Mouse (Mus musculus) midbrain, embryonic 13.5 days (tissue): ENCODE data around the gene Vmn2r25. TPM values are rescaled to one million over a fixed set of nuclear protein-coding genes. Genes with fewer than 3 reads are reported as not detected.
"Not testable (repeated sequence)": the region's sequence is repeated elsewhere in the genome, so short reads cannot be mapped to it uniquely, and the experiment has no call there.

Experiments used
- ATAC-seq: fragments of 200-750 bp; cut with Nextera tagmentation; 2 replicates; pipeline ENCODE4 v1.8.0; 2017; ENCODE audit warnings: mild to moderate bottlenecking, moderate TSS enrichment, moderate library complexity
- H3K27ac ChIP-seq: fragments of 300-500 bp; sonication (generic); 2 replicates; pipeline ENCODE4 v1.5.1; 2015; ENCODE audit warnings: inconsistent platforms, mild to moderate bottlenecking, moderate library complexity
- H3K27me3 ChIP-seq: fragments of 300-500 bp; sonication (generic); 2 replicates; pipeline ENCODE4 v1.6.1; 2015; ENCODE audit warnings: mild to moderate bottlenecking, inconsistent platforms
- H3K36me3 ChIP-seq: fragments of 300-500 bp; sonication (generic); 2 replicates; pipeline ENCODE4 v1.6.1; 2015; ENCODE audit warnings: mild to moderate bottlenecking, inconsistent platforms
- H3K4me1 ChIP-seq: fragments of 300-500 bp; sonication (generic); replicated peaks from 2 replicates; pipeline ENCODE4 v1.6.1; 2015; ENCODE audit warnings: inconsistent platforms
- H3K4me2 ChIP-seq: fragments of 300-500 bp; sonication (generic); replicated peaks from 2 replicates; pipeline ENCODE4 v1.6.1; 2015; ENCODE audit warnings: moderate library complexity, mild to moderate bottlenecking, inconsistent platforms
- H3K4me3 ChIP-seq: fragments of 300-500 bp; sonication (generic); replicated peaks from 2 replicates; pipeline ENCODE4 v1.5.1; 2015; ENCODE audit warnings: mild to moderate bottlenecking, inconsistent platforms
- H3K9ac ChIP-seq: fragments of 300-500 bp; sonication (generic); replicated peaks from 2 replicates; pipeline ENCODE4 v1.6.1; 2015; ENCODE audit warnings: mild to moderate bottlenecking, inconsistent platforms
- H3K9me3 ChIP-seq: fragments of 300-500 bp; sonication (generic); 2 replicates; pipeline ENCODE4 v1.6.1; 2016; ENCODE audit warnings: mild to moderate bottlenecking, inconsistent platforms
- WGBS: fragments of 180-500 bp; shearing (Covaris S2); methylation state at CpG from one replicate; pipeline ENCODE4 v1.1.7; 2015; 5-methylcytosine and 5-hydroxymethylcytosine counted together
- polyA plus RNA-seq: library from polyadenylated mRNA; unstranded; fragments of >200 nt; fragmentation: Nextera tagmentation; extraction: Ambion mirVana; gene quantifications from 2 replicates; pipeline ENCODE4 v1.2.1, GENCODE M21; 2015

The Vmn2r25 gene
- not detected in 2 replicates for polyA plus RNA-seq

DNA sequence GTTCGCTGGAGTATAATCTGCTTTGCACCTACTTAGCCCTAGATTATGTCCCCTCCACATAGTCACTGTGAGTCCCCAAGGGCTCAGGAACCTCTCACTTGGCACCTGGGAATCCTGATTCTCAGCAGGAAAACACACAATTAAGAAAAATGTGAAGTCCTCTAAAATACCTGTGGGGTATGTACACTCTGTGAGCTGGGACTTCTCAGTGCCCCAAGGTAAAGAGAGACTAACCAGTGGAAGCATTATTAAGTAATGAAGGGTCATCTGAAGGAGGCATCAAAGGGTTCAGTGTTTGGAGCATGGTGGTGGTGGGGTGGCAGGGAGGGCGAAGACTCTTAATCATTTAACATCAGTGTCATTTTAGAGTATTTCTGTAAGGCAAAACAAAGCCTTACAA lies at the start of gene Vmn2r25:
Gene Vmn2r25, minus strand, starts transcription at position 101 of the 400 bp plus-strand sequence.
- ATAC-seq, H3K9ac ChIP-seq, H3K4me2 ChIP-seq, H3K36me3 ChIP-seq, H3K27ac ChIP-seq, H3K4me3 ChIP-seq, H3K9me3 ChIP-seq, H3K27me3 ChIP-seq, H3K4me1 ChIP-seq: not testable (repeated sequence)
- 77% methylated on average over 2 of the region's 2 CpGs for WGBS

DNA sequence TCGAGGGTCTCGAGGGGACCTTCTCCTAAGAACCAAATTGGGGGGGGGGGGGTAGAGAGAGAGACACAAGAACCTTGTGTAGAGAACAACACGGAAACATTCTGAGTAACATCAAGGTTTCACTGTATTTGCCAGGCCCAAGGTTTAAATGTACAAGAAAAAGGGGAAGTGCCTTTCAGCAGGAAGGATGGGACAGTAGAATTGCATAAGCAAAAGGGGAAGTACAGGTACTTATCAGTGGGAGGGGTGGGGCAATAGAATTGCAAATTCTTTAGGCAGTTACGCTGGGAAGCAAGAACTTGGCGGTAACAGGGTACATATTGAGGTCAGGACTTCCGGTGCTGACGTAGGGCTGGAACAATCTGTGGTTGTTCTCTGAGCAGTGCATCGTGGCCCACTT lies 33.3 kb downstream of the Vmn2r25 start:
- H3K9me3 ChIP-seq, result 0 out of 2 replicates have a peak, but pooled peaks cover 6% of the 10 kb centered on the region
- WGBS, result 83% methylated on average over 8 of the region's 8 CpGs
- no peak for ATAC-seq

DNA sequence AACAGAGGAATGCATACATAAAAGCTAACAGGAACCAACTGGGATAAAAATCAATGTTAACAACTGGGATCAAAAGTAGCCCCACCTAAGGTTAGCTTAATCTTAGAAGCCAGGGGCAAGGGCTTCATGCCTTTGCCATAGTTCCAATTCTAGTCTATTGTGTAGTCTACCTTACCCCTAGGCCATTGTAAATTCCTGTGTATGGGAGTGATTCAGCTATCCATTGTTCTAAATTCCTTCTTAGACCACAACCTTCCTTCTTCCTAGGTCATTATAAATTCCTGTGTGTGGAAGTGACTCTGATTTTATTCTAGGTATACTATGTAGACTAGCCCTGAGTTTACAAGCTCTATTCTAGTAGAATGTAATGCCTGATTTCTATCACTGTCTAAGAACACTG lies 43.0 kb downstream of the Vmn2r25 start:
- not testable (repeated sequence) for H3K27me3 ChIP-seq, H3K4me1 ChIP-seq, H3K4me2 ChIP-seq, H3K9me3 ChIP-seq, H3K9ac ChIP-seq, H3K27ac ChIP-seq, H3K4me3 ChIP-seq, H3K36me3 ChIP-seq, ATAC-seq

More for the DNA sequence above, 33.3 kb downstream of the Vmn2r25 start:
- Histone ChIP-seq H3K9ac (no peak overlapping the region), H3K4me1 (no peaks in the 10 kb centered on the region), H3K27me3 (no peaks in the 10 kb centered on the region), H3K36me3 (no peaks in the 10 kb centered on the region), H3K4me2 (no peak overlapping the region), H3K4me3 (no peak overlapping the region), H3K27ac (no peak overlapping the region)

DNA sequence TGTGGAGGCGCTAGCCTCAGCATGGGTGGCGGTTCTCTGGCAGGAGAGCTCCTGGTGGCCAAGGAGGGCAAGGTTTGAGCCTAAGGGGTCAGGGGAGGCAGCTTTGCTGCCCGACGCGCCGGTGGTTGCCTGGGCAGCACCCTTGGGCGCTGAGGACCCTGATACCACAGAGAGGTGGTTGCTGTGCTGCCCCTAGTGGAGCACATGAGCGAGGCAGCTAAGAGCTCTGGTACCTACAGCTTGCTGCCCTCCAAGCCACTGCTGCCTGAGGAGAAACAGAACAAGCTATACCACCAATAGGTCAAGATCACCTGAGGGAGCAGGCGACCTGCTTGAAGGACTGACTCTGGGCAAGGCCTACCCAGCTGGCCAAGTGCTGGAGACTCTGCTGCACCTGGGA lies 59.5 kb downstream of the Vmn2r25 start:
- H3K4me3 ChIP-seq, result no peak overlapping the region
- no peak overlapping the region for H3K27ac ChIP-seq
- ATAC-seq, result no peak
- WGBS, result 32% methylated on average over 9 of the region's 9 CpGs
- no peak overlapping the region for H3K4me2 ChIP-seq
- H3K9me3 ChIP-seq, result no peaks in the 10 kb centered on the region
- no peaks in the 10 kb centered on the region for H3K36me3 ChIP-seq
- no peak overlapping the region for H3K9ac ChIP-seq
- no peaks in the 10 kb centered on the region for H3K4me1 ChIP-seq
- H3K27me3 ChIP-seq, result no peaks in the 10 kb centered on the region

GRCm38 (mm10) chr6:123784857-123785256 lies 68.4 kb downstream of the Vmn2r25 start:
- 66% methylated on average over 2 of the region's 2 CpGs for WGBS
- Histone ChIP-seq H3K9ac (no peak overlapping the region), H3K27ac (no peak overlapping the region), H3K4me2 (no peak overlapping the region), H3K27me3 (no peaks in the 10 kb centered on the region), H3K4me1 (no peaks in the 10 kb centered on the region), H3K4me3 (no peak overlapping the region), H3K9me3 (no peaks in the 10 kb centered on the region), H3K36me3 (no peaks in the 10 kb centered on the region)
- no peak for ATAC-seq

GRCm38 (mm10) chr6:123778579-123778978 lies 74.7 kb downstream of the Vmn2r25 start, which contains the start of gene Vmn2r24:
TSS of gene Vmn2r24 (plus strand) at chr6:123778879.
- no peak within 1 kb of the TSS for H3K9ac ChIP-seq
- WGBS, result 65% methylated on average over 1 of the region's 1 CpGs

More at GRCm38 (mm10) chr6:123778579-123778978, 74.7 kb downstream of the Vmn2r25 start, which contains the start of gene Vmn2r24:
- no peaks in the 10 kb centered on the region for H3K27me3 ChIP-seq
- H3K36me3 ChIP-seq, result no peaks in the 10 kb centered on the region
- no peak within 1 kb of the TSS for H3K4me3 ChIP-seq
- ATAC-seq, result no peak
- H3K4me2 ChIP-seq, result no peak within 1 kb of the TSS
- H3K27ac ChIP-seq, result no peak within 1 kb of the TSS
- H3K4me1 ChIP-seq, result no peaks in the 10 kb centered on the region
- H3K9me3 ChIP-seq, result no peaks in the 10 kb centered on the region

Other genes starting within 250 kb of the Vmn2r25 start
- not detected in 2 replicates for gene Vmn2r22, start 202.7 kb downstream of the Vmn2r25 start, polyA plus RNA-seq
- not detected in 2 replicates for gene Vmn2r23, start 150.8 kb downstream of the Vmn2r25 start, polyA plus RNA-seq
- not detected in 2 replicates for gene Vmn2r24, start 74.6 kb downstream of the Vmn2r25 start, polyA plus RNA-seq
- not detected in 2 replicates for gene Vmn2r26, start 171.1 kb upstream of the Vmn2r25 start, polyA plus RNA-seq